Mouse (Mus musculus) CD4-positive naive resting alpha-beta T cell, adult 57 days (primary cell): Measurements from ENCODE around the gene Actn2. TPM values are rescaled to one million over a fixed set of nuclear protein-coding genes. Genes with fewer than 3 reads are reported as not detected.

Experiments used
- total RNA-seq: library from RNA; stranded (reverse); gene quantifications from one replicate; pipeline ENCODE4 v1.2.4, GENCODE M21; 2023

Gene Actn2
- total RNA-seq, result 16.3 TPM

DNA sequence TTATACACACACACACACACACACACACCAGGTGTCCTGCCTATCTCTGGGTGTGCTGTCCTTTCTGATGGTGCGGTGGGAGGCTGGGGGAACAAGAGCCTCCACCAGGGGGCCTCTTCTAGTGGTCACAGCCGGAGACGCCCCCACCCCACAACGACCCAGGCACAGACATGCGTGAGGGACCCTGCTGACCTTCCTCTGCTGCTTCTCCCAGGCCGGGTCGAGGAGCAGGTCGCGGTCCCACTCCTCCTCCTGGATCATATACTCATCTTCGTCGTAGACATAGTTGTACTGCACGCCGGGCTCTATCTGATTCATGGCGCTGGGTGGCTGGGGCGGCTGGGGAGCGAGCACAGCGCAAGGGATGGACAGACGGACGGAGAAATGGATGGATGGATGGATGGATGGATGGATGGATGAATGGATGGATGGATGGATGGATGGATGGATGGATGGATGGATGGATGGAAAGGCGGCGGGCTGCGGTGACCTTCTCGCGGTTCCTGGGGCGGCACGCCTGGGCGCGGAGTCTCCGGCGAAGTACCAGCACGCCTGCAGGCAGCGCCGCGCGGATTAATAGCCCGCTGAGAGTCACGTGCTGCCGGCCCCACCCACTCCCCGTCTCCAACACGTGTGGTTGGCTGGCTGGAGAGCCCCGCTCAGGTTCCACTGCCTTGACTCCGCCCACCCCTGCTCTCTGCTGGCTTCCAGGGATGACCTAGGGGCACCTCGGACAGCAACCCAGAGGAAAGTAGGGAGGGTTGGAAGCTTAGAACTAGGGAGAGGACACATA is at the start of gene Actn2:
TSS of gene Actn2 (minus strand) at position 578 of the 793 bp plus-strand sequence.

DNA sequence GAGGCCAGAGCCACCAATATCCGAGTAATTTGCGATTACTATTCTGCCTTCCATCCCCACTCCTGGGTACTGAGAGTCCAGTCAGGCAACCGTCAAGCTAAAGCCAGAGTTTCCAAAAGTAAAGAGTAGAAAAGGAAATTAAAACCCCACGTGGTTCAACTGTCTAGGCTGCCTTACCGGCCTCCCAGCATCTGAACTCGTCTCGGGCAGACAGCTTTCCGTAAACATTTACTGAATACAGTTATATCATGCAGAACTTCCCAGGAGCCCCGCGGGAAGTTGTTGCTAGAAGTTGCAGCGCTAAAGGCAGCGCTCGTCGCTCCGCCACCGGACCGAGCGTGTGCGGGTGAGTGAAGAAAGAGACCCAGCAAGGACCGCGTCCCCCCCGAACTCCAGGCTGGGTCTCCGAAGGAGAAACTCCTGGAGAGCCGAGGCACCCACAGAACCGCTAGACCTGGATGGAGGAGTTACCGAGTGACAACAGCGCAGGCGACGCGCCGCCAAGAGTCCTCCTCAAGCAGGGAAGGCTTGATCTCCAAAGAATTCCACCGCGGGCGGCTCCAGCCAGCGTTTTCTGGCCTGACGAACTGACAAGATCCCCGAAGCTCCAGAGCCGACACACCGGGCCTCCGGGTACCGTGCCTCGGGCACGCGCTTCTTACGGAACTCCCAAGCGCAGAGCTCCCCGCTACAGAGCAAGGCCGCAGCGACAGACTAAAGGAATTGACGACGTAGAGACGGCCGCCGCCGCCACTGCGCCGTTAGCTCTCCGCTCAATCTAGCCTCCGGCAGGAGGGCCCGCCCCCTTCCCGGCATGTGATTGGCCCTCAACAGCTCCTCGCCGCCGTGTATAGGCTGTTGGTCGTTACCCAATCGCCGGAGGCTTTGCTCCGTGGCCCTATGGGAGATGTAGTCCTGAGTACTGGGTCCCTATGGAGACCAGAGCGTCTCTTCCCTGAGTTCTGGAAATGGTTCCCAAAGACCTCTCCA is 82.9 kb downstream of the Actn2 start, which contains the start of gene Mtr:
TSS of gene Mtr (minus strand) at position 723 of the 990 bp plus-strand sequence.

Other genes with a start within 250 kb of the Actn2 start
- gene Ryr2, start 233.8 kb downstream of the Actn2 start, total RNA-seq, result 0.18 TPM
- 40.7 TPM for gene Mtr, start 82.6 kb downstream of the Actn2 start, total RNA-seq
- 90.2 TPM for gene Heatr1, start 54.3 kb upstream of the Actn2 start, total RNA-seq
- gene Lgals8, start 124.2 kb upstream of the Actn2 start, total RNA-seq, result 71.5 TPM
- 0.95 TPM for gene Edaradd, start 179.7 kb upstream of the Actn2 start, total RNA-seq
- gene Ero1lb, start 225.1 kb upstream of the Actn2 start, total RNA-seq, result 20.2 TPM